Comparison of ENCODE assay signal across 9 mouse cellular contexts in genomic region chr3:51388904-51389303, GRCm38 (mm10). TPM values are rescaled to one million over a fixed set of nuclear protein-coding genes. Genes with fewer than 3 reads are reported as not detected.
DNase-seq lines count a peak whose midpoint lies in the region; ATAC-seq and TF ChIP-seq lines count a peak whose summit lies in the region.
"Had no signal": no experiment of that assay in that cellular context is flagged by ENCODE, and none has a peak within 500 bp of the region (broad histone marks: within the 10 kb centered on the region; RNA-seq: fewer than 3 reads in every experiment).

No protein-coding gene starts in this region.

- TF ChIP-seq POLR2A in kidney, adult 2 months (IDR thresholded peaks at IDR 0.05; ENCODE audit: low read depth, low read length) = no peak

- no peak for DNase-seq in heart, adult 11 months
- peak; percentile 45 for DNase-seq in embryo, embryonic 9.5 days (ENCODE audit: extremely low spot score)
- DNase-seq in intestine, embryonic 14.5 days (ENCODE audit: low spot score) = peak; percentile 56
- DNase-seq in cerebellum, postnatal 4 days (ENCODE audit: low spot score in 2 of 2) = no peak
- DNase-seq in adrenal gland, postnatal 4 days (ENCODE audit: low spot score in 2 of 2) = no peak
- no peak for DNase-seq in kidney, adult 2 months

- H3K4me2 ChIP-seq in heart, embryonic 13.5 days = peak overlapping the region; percentile 73
- peak overlapping the region; percentile 46 for H3K4me2 ChIP-seq in intestine, embryonic 14.5 days (ENCODE audit: low read length)
- H3K4me2 ChIP-seq in midbrain, embryonic 15.5 days = peak overlapping the region; percentile 33

- ATAC-seq in heart, embryonic 13.5 days (ENCODE audit: extremely low read depth, insufficient number of reproducible peaks, low FRiP score, low TSS enrichment) = no peak
- no peak for ATAC-seq in intestine, embryonic 14.5 days (replicated peaks; ENCODE audit: low FRiP score, low TSS enrichment, low read depth)
- ATAC-seq in midbrain, embryonic 15.5 days (replicated peaks) = peak; percentile 50

- no peaks in the 10 kb centered on the region for H3K9me3 ChIP-seq in heart, embryonic 13.5 days
- H3K9me3 ChIP-seq in intestine, embryonic 14.5 days (ENCODE audit: control insufficient read depth, low read length) = no peaks in the 10 kb centered on the region
- H3K9me3 ChIP-seq in midbrain, embryonic 15.5 days = no peaks in the 10 kb centered on the region

- peak overlapping the region; percentile 70 for H3K9ac ChIP-seq in heart, embryonic 13.5 days
- H3K9ac ChIP-seq in intestine, embryonic 14.5 days (ENCODE audit: low read length) = 0 out of 2 replicates have a peak overlapping the region, but pooled peaks have one; percentile 16
- H3K9ac ChIP-seq in midbrain, embryonic 15.5 days = no peak overlapping the region

- no peaks in the 10 kb centered on the region; the same call in 1 of the 2 replicates for H3K27me3 ChIP-seq in heart, embryonic 13.5 days (replicated peaks)
- H3K27me3 ChIP-seq in intestine, embryonic 14.5 days (replicated peaks; ENCODE audit: control insufficient read depth, insufficient read depth, low read length) = 0 out of 2 replicates have a peak, but pooled peaks cover 4% of the 10 kb centered on the region
- H3K27me3 ChIP-seq in midbrain, embryonic 15.5 days (replicated peaks) = no peaks in the 10 kb centered on the region
- H3K27me3 ChIP-seq in kidney, adult 2 months (replicated peaks; ENCODE audit: control insufficient read depth, insufficient read depth, low read length) = no peaks in the 10 kb centered on the region
- H3K27me3 ChIP-seq: CH12.LX had no signal

- H3K36me3 ChIP-seq in heart, embryonic 13.5 days = no peaks in the 10 kb centered on the region
- no peaks in the 10 kb centered on the region for H3K36me3 ChIP-seq in intestine, embryonic 14.5 days (ENCODE audit: control insufficient read depth, insufficient read depth, low read length)
- H3K36me3 ChIP-seq in midbrain, embryonic 15.5 days (replicated peaks) = no peaks in the 10 kb centered on the region
- no peaks in the 10 kb centered on the region for H3K36me3 ChIP-seq in kidney, adult 2 months (ENCODE audit: control insufficient read depth, insufficient read depth, low read length)

- peaks cover 14% of the 10 kb centered on the region for H3K4me1 ChIP-seq in heart, embryonic 13.5 days
- H3K4me1 ChIP-seq in intestine, embryonic 14.5 days (replicated peaks; ENCODE audit: control insufficient read depth, insufficient read depth, low read length) = no peaks in the 10 kb centered on the region
- peaks cover 9% of the 10 kb centered on the region for H3K4me1 ChIP-seq in midbrain, embryonic 15.5 days
- no peaks in the 10 kb centered on the region; the same call in 1 of the 2 replicates for H3K4me1 ChIP-seq in kidney, adult 2 months (ENCODE audit: control insufficient read depth, insufficient read depth, low read length)

- no peak overlapping the region for H3K27ac ChIP-seq in heart, embryonic 13.5 days (replicated peaks)
- H3K27ac ChIP-seq in intestine, embryonic 14.5 days (ENCODE audit: low read depth) = no peak overlapping the region
- H3K27ac ChIP-seq in midbrain, embryonic 15.5 days = no peak overlapping the region
- H3K27ac ChIP-seq in kidney, adult 2 months (ENCODE audit: insufficient read depth, low read depth, low read length) = no peak overlapping the region

- TF ChIP-seq CTCF in kidney, adult 2 months (conservative IDR thresholded peaks at IDR 0.05; ENCODE audit: insufficient read depth, insufficient read length, low read depth, low read length) = no peak

- WGBS in heart, embryonic 13.5 days = 2% methylated on average over 13 of the region's 13 CpGs
- 3% methylated on average over 13 of the region's 13 CpGs for WGBS in intestine, embryonic 14.5 days
- 12% methylated on average over 13 of the region's 13 CpGs for WGBS in midbrain, embryonic 15.5 days
- 29% methylated on average over 13 of the region's 13 CpGs for WGBS in kidney, adult 2 months

- peak overlapping the region; percentile 45 for H3K4me3 ChIP-seq in heart, embryonic 13.5 days
- 0 out of 2 replicates have a peak overlapping the region, but pooled peaks have one; percentile 6 for H3K4me3 ChIP-seq in intestine, embryonic 14.5 days (ENCODE audit: low read depth, low read length)
- no peak overlapping the region for H3K4me3 ChIP-seq in midbrain, embryonic 15.5 days
- H3K4me3 ChIP-seq in kidney, adult 2 months (ENCODE audit: insufficient read depth, low read depth, low read length) = no peak overlapping the region

RNA-seq across cellular contexts. Expression of gene Mgarp, which starts 7.6 kb away (rescaled TPM):
- polyA plus RNA-seq in heart, embryonic 13.5 days (2015; fragmentation: Nextera tagmentation; extraction: Ambion mirVana) = 11.7 and 12.2 TPM in 2 replicates
- polyA plus RNA-seq in intestine, embryonic 14.5 days (2014; fragmentation: Nextera tagmentation; extraction: Ambion mirVana) = 4.6 and 4.8 TPM in 2 replicates
- 1.0 and 2.1 TPM in 2 replicates for polyA plus RNA-seq in midbrain, embryonic 15.5 days (2015; fragmentation: Nextera tagmentation; extraction: Ambion mirVana)
- total RNA-seq in adrenal gland, postnatal 4 days (2021) = 100 to 1,000 TPM; 477 to 530 TPM
- 0.80 TPM in 1 of 2 replicates, not detected in the other for polyA plus RNA-seq in kidney, adult 2 months (2012; rRNA removed)
- total RNA-seq: CH12.LX had no signal

RNA-seq across cellular contexts. Expression of gene Ndufc1, which starts 19.9 kb away (rescaled TPM):
- 1,322 and 1,484 TPM in 2 replicates for polyA plus RNA-seq in heart, embryonic 13.5 days (2015; fragmentation: Nextera tagmentation; extraction: Ambion mirVana)
- polyA plus RNA-seq in intestine, embryonic 14.5 days (2014; fragmentation: Nextera tagmentation; extraction: Ambion mirVana) = 751 and 824 TPM in 2 replicates
- 603 and 679 TPM in 2 replicates for polyA plus RNA-seq in midbrain, embryonic 15.5 days (2015; fragmentation: Nextera tagmentation; extraction: Ambion mirVana)
- 100 to 1,000 TPM; 492 to 529 TPM for total RNA-seq in adrenal gland, postnatal 4 days (2021)
- polyA plus RNA-seq in kidney, adult 2 months (2012; rRNA removed) = 368 and 461 TPM in 2 replicates

RNA-seq across cellular contexts. Expression of gene Naa15, which starts 26.0 kb away (rescaled TPM):
- polyA plus RNA-seq in heart, embryonic 13.5 days (2015; fragmentation: Nextera tagmentation; extraction: Ambion mirVana) = 35.7 and 44.6 TPM in 2 replicates
- polyA plus RNA-seq in intestine, embryonic 14.5 days (2014; fragmentation: Nextera tagmentation; extraction: Ambion mirVana) = 37.3 and 42.1 TPM in 2 replicates
- polyA plus RNA-seq in midbrain, embryonic 15.5 days (2015; fragmentation: Nextera tagmentation; extraction: Ambion mirVana) = 48.7 and 51.1 TPM in 2 replicates
- total RNA-seq in adrenal gland, postnatal 4 days (2021) = 10 to 100 TPM; 56.8 to 63.5 TPM
- polyA plus RNA-seq in kidney, adult 2 months (2012; rRNA removed) = 2.3 and 3.5 TPM in 2 replicates

RNA-seq across cellular contexts. Expression of gene Elf2, which starts 48.4 kb away (rescaled TPM):
- 50.7 and 57.8 TPM in 2 replicates for polyA plus RNA-seq in heart, embryonic 13.5 days (2015; fragmentation: Nextera tagmentation; extraction: Ambion mirVana)
- 57.4 and 65.1 TPM in 2 replicates for polyA plus RNA-seq in intestine, embryonic 14.5 days (2014; fragmentation: Nextera tagmentation; extraction: Ambion mirVana)
- polyA plus RNA-seq in midbrain, embryonic 15.5 days (2015; fragmentation: Nextera tagmentation; extraction: Ambion mirVana) = 39.6 and 44.9 TPM in 2 replicates
- total RNA-seq in adrenal gland, postnatal 4 days (2021) = 100 to 1,000 TPM; 122 to 124 TPM
- polyA plus RNA-seq in kidney, adult 2 months (2012; rRNA removed) = 23.5 and 28.1 TPM in 2 replicates

Comparison
In these comparisons a context has a peak if more than half of its experiments do, and no peak if none do; other contexts are left out.
1. H3K4me3 ChIP-seq: peak in heart, embryonic 13.5 days (single experiment) and intestine, embryonic 14.5 days (single experiment); none in midbrain, embryonic 15.5 days (single experiment) and kidney, adult 2 months (single experiment).
2. DNase-seq: peak in embryo, embryonic 9.5 days (single experiment) and intestine, embryonic 14.5 days (single experiment); none in heart, adult 11 months (single experiment), cerebellum, postnatal 4 days (0 of 2), adrenal gland, postnatal 4 days (0 of 2) and kidney, adult 2 months (single experiment).
3. Peak in every context shown above with its lines, with median percentiles within 50 percentile points of each other: H3K4me2 ChIP-seq.